Mouse (Mus musculus) CH12.LX (cell line): ENCODE measurements around the gene Sik3.

Experiments
- CTCF ChIP-seq, 2 experiments: IDR thresholded peaks in 1 of 2; conservative IDR thresholded peaks in 1 of 2; 2 replicates each; pipeline ENCODE4 v1.5.1; 2011 to 2012; ENCODE audit warnings: low read depth in 2 of 2, low read length in 2 of 2, improper control_type of control experiment in 1 of 2, inconsistent platforms in 1 of 2, mild to moderate bottlenecking in 1 of 2, moderate library complexity in 1 of 2
- E2F4 ChIP-seq: IDR thresholded peaks from 2 replicates; pipeline ENCODE4 v1.6.1; 2011; ENCODE audit warnings: low read depth, low read length, improper control_type of control experiment; ENCODE audit not compliant: insufficient replicate concordance
- USF2 ChIP-seq: conservative IDR thresholded peaks from 2 replicates; pipeline ENCODE4 v1.6.1; 2011; ENCODE audit warnings: low read depth, low read length, improper control_type of control experiment

DNA sequence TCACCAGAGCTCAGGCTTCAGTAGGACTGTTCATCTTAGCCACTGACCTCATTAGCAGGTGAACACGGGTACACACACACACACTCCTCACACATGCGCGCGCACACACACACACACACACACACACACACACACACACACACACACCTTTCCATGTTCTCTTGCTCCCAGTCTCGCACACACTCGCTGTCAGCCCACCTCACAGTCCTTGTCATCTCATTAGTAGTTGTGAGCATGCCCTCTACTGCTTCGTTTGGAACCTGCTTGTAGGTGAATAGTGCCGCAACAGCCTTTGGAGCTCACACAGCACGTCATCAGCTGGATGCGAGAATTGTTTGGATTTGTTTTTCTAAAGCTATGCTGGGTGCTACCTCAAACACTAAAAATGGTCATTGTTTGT is 176.8 kb downstream of the Sik3 start:
- TF ChIP-seq USF2 (no peak), CTCF (conservative IDR thresholded peaks at IDR 0.05 in 1 of 2, IDR thresholded peaks at IDR 0.05 in 1 of 2; ENCODE audit: low read depth in 2 of 2, low read length in 2 of 2) (no peak), E2F4 (no peak)
